Mouse (Mus musculus) small intestine, adult 2 months (tissue): ENCODE measurements around the gene Pde6d.

ENCODE experiments used
- CTCF ChIP-seq: fragments of 200-500 bp; IDR thresholded peaks from 2 replicates; pipeline ENCODE4 v1.5.1; 2012; ENCODE audit warnings: low read depth, mild to moderate bottlenecking, control low read depth, inconsistent platforms, low read length, moderate library complexity, mixed read lengths; ENCODE audit not compliant: insufficient replicate concordance, insufficient read length; ENCODE audit errors: extremely low read depth
- POLR2A ChIP-seq: fragments of 200-500 bp; IDR thresholded peaks from 2 replicates; pipeline ENCODE4 v1.6.1; 2012; ENCODE audit warnings: low read depth, mild to moderate bottlenecking, control low read depth, inconsistent platforms, low read length, moderate library complexity

DNA sequence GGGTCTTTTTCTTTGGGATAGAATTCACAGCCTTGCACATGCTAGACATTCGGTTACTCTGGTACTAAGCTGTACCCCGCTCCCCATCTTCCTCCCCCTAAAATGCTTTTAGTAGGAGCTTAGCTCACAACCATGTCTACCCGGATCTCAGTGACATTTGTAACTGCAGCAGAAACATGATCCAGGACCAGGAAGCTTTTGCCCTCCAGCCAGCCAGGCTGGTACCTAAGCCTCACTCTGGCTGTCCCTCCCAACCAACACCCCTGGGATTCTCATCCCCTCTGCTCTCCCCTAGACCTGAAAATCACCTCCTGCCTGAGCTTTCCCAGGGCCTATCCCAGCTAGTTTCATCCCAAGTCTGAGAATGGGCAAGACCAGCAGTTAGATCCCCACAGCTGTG is 88.6 kb downstream of the Pde6d start:
- TF ChIP-seq CTCF, result no peak
- no peak for TF ChIP-seq POLR2A
